Mouse (Mus musculus): ENCODE results near the gene Tigar. TPM values are rescaled to one million over a fixed set of nuclear protein-coding genes. Genes with fewer than 3 reads are reported as not detected.

Tigar gene
- polyA plus RNA-seq (2016; fragmentation: Nextera tagmentation; extraction: Ambion mirVana) = 8.3 and 9.5 TPM in 2 replicates

DNA sequence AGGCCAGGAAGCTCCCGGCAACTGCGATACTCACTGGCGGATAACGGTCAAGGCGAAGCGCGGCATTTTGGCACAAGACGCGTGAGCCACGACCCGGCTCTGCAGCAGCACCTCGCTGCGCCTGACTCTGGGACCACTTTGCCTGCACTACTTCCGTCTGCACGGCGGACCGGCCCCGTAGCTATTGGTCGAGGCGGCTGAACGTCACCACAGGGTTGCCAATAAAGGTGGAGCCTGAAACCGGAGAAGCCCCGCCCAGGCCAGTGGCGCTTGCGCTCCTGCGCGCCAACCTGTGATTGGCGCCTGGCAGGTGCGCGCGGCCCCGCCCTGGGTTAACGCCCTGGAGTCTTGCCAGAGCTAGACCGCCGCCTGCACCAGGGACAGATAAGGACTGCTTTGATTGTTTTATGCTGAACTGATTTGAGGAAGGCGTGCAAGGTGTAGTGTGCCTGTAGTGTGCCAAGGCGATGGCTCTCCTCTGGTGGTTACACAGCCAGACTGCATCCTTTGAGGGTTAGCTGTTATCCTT is at the start of gene Tigar:
Gene Tigar, minus strand, starts transcription at position 156 of the 529 bp plus-strand sequence.
- Histone ChIP-seq H3K36me3 (no peaks in the 10 kb centered on the region), H3K4me3 (peak within 1 kb of the TSS; percentile 48), H3K9ac (peak within 1 kb of the TSS; percentile 60), H3K9me3 (replicated peaks) (no peaks in the 10 kb centered on the region), H3K27me3 (no peaks in the 10 kb centered on the region), H3K4me1 (peaks cover 8% of the 10 kb centered on the region), H3K4me2 (replicated peaks) (peak within 1 kb of the TSS; percentile 87), H3K27ac (no peak within 1 kb of the TSS)
- peak; percentile 100 for ATAC-seq (ENCODE audit: low FRiP score)
- WGBS = under 1% methylated on average over 37 of the region's 37 CpGs

GRCm38 (mm10) chr6:127157321-127157720 is 48.0 kb upstream of the Tigar start:
- H3K27ac ChIP-seq = no peak overlapping the region
- no peaks in the 10 kb centered on the region for H3K36me3 ChIP-seq
- ATAC-seq (ENCODE audit: low FRiP score) = no peak
- H3K4me2 ChIP-seq (replicated peaks) = no peak overlapping the region
- peaks cover 26% of the 10 kb centered on the region for H3K4me1 ChIP-seq
- 46% methylated on average over 1 of the region's 1 CpGs for WGBS
- no peak overlapping the region for H3K9ac ChIP-seq
- H3K9me3 ChIP-seq (replicated peaks) = no peaks in the 10 kb centered on the region
- H3K4me3 ChIP-seq = no peak overlapping the region
- H3K27me3 ChIP-seq = peaks cover 50% of the 10 kb centered on the region

GRCm38 (mm10) chr6:127155468-127155867 is 46.1 kb upstream of the Tigar start:
- 2% methylated on average over 15 of the region's 15 CpGs for WGBS
- Histone ChIP-seq H3K4me3 (peak overlapping the region; percentile 60), H3K27me3 (peaks cover 68% of the 10 kb centered on the region), H3K27ac (no peak overlapping the region), H3K4me2 (replicated peaks) (peak overlapping the region; percentile 89), H3K4me1 (peaks cover 44% of the 10 kb centered on the region), H3K36me3 (no peaks in the 10 kb centered on the region), H3K9ac (no peak overlapping the region), H3K9me3 (replicated peaks) (no peaks in the 10 kb centered on the region)
- ATAC-seq (ENCODE audit: low FRiP score) = no peak

- WGBS = under 1% methylated on average over 29 of the region's 34 CpGs
- H3K4me3 ChIP-seq = peak overlapping the region; percentile 60
- no peak for ATAC-seq (ENCODE audit: low FRiP score)
- H3K36me3 ChIP-seq = no peaks in the 10 kb centered on the region
- H3K4me1 ChIP-seq = peaks cover 51% of the 10 kb centered on the region
- peaks cover 75% of the 10 kb centered on the region for H3K27me3 ChIP-seq
- no peak overlapping the region for H3K9ac ChIP-seq
- H3K4me2 ChIP-seq (replicated peaks) = peak overlapping the region; percentile 89
- H3K27ac ChIP-seq = no peak overlapping the region
- no peaks in the 10 kb centered on the region for H3K9me3 ChIP-seq (replicated peaks)
These were observed 45.4 kb upstream of the Tigar start for GRCm38 (mm10) chr6:127154708-127155268.

- no peak overlapping the region for H3K27ac ChIP-seq
These were observed 44.8 kb upstream of the Tigar start for GRCm38 (mm10) chr6:127153972-127154707.

GRCm38 (mm10) chr6:127153296-127153800 is 44.0 kb upstream of the Tigar start:
- ATAC-seq (ENCODE audit: low FRiP score) = no peak
- H3K9me3 ChIP-seq (replicated peaks) = no peaks in the 10 kb centered on the region
- peaks cover 77% of the 10 kb centered on the region for H3K27me3 ChIP-seq
- no peaks in the 10 kb centered on the region for H3K36me3 ChIP-seq
- no peak overlapping the region for H3K27ac ChIP-seq
- peak overlapping the region; percentile 23; the same call in 1 of the 2 replicates for H3K9ac ChIP-seq
- 2% methylated on average over 26 of the region's 28 CpGs for WGBS
- H3K4me2 ChIP-seq (replicated peaks) = peak overlapping the region; percentile 89
- H3K4me1 ChIP-seq = peaks cover 56% of the 10 kb centered on the region
- H3K4me3 ChIP-seq = peak overlapping the region; percentile 60

More at GRCm38 (mm10) chr6:127153972-127154707, 44.8 kb upstream of the Tigar start:
- H3K27me3 ChIP-seq = peaks cover 79% of the 10 kb centered on the region
- 1% methylated on average over 30 of the region's 30 CpGs for WGBS
- no peaks in the 10 kb centered on the region for H3K9me3 ChIP-seq (replicated peaks)
- H3K36me3 ChIP-seq = no peaks in the 10 kb centered on the region
- H3K4me3 ChIP-seq = peak overlapping the region; percentile 60
- ATAC-seq (ENCODE audit: low FRiP score) = no peak
- H3K4me1 ChIP-seq = peaks cover 56% of the 10 kb centered on the region
- H3K9ac ChIP-seq = no peak overlapping the region
- peak overlapping the region; percentile 89 for H3K4me2 ChIP-seq (replicated peaks)

DNA sequence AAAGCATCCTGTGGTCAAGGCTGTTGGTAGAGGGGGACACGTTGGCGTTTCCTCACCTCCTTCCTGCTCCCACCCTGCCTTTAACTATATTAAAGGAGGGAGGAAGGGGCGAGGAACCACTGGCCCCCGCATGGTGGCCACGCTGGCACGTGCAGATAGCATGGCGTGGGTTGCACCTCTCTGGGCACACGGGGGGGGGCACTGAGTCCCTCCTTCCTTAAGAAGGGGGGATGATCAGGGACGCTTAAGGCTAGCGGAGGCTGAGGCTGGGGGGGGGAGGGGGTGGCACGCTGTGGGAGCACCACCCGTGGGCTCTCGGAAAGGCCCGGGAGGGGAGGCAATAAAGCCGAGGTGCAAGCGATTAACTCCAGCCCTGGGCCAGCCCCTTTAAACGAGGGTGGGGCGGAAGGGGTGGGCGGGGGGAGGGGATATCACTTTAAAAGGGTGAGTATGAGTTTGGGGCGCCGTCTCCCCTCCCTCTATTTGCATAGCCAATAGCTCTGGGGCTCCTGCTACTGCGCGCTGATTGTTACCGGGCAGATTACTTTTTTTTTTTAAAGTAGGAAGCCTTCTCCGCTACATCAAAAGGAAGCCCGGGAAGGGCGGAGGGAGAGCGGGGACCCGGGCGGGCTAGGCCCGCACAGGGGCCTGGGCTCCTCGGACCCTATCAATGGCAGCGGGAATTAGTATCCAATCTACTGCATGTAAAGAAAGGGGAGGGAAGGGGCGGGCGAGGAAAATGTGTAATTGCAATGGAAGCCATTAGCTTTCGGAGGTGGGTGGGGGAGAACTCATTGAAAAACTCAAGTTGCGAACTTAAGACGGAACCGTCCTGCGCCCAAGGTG is 43.0 kb upstream of the Tigar start, which contains the start of gene Ccnd2:
Gene Ccnd2, minus strand, starts transcription at position 88 of the 846 bp plus-strand sequence.
- H3K9ac ChIP-seq = peak within 1 kb of the TSS; percentile 54
- peaks cover 56% of the 10 kb centered on the region for H3K4me1 ChIP-seq
- peak within 1 kb of the TSS; percentile 89 for H3K4me2 ChIP-seq (replicated peaks)
- no peaks in the 10 kb centered on the region for H3K36me3 ChIP-seq
- peaks cover 70% of the 10 kb centered on the region for H3K27me3 ChIP-seq
- H3K27ac ChIP-seq = peak within 1 kb of the TSS; percentile 81
- WGBS = 2% methylated on average over 40 of the region's 40 CpGs
- ATAC-seq (ENCODE audit: low FRiP score) = peak; percentile 39
- peak within 1 kb of the TSS; percentile 60 for H3K4me3 ChIP-seq
- H3K9me3 ChIP-seq (replicated peaks) = no peaks in the 10 kb centered on the region

- Histone ChIP-seq H3K4me1 (peaks cover 56% of the 10 kb centered on the region), H3K27ac (peak overlapping the region; percentile 81), H3K4me3 (peak overlapping the region; percentile 60), H3K27me3 (peaks cover 66% of the 10 kb centered on the region), H3K9me3 (replicated peaks) (no peaks in the 10 kb centered on the region), H3K9ac (peak overlapping the region; percentile 54), H3K4me2 (replicated peaks) (peak overlapping the region; percentile 89), H3K36me3 (no peaks in the 10 kb centered on the region)
- ATAC-seq (ENCODE audit: low FRiP score) = peak; percentile 17
- under 1% methylated on average over 29 of the region's 29 CpGs for WGBS
These were observed 42.3 kb upstream of the Tigar start for GRCm38 (mm10) chr6:127151565-127152105.

DNA sequence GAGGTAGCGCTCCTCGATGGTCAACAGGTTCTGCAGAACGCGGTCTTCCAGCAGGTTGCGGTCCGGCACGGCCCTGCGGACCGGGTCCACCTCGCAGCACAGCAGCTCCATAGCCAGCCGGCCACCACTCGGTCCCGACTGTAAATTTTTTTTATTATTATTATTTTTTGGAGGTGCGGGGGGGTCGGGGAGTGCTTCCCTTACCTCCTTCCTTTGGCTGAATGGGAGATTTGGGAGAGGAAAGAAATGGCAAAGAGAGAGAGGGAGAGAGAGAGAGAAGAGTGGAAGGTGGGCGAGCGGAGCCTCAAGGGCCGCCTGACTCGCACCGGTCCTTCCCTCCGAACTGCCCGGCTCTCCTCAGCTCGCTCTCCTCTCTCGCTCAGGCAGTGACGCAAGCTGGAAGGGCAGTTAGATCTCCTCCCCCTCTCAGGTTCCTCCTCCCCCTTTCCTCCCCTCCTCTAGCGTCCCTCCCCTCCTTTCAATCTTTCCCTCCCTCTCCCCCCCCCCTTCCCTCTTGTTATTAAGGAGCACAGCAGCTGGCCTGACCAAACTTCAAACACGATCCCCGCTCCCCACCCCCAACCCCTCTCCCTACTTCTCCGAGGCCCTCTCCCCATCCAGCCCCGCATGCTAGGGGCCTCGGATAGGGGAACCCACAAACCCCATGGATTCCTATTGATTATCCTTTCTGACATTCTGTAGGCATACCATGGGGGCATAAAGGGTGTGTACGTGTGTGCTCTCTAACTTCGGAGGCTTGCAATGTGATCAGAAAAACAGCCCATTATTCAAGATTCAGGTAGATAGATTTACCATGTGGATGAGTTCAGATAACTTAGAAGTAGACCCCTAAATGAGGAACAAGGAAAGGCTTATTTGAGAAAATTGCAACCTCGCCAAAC is 41.6 kb upstream of the Tigar start:
- under 1% methylated on average over 34 of the region's 34 CpGs for WGBS

DNA sequence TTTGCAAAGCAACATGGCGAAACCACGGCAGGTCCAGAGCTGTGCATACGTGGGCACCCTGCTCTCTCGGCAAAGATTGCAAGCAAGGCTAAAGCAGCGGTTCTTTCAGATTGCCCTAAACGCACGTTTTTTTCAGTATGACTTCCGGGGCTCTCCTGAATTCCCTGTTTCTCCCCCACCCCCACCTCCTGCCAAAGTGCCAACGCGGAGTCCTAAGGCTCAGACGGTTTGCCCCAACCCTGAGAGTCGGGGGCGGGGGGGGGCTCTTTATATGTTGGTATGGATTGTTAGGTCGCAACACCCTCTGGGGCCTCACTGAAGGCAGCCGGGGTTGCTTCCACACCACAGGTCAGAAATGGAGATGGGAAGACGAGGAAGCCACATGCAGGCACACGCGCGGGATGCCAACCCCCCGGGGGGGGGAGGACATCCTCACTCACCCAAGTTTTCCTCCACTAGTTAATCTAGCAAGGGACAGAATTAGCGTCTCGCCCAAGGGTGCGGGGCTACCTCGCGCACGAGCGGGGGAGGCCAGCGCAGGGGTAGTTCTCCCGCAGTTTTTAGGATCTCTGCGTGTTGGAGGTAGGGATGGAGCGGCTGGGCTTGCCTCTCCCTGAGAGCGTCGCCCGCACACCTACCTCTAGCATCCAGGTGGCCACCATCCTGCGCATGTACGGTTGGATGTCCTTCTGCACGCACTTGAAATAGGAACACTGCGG is 40.7 kb upstream of the Tigar start:
- H3K9ac ChIP-seq = peak overlapping the region; percentile 79
- WGBS = 0% methylated on average over 37 of the region's 38 CpGs
- H3K4me1 ChIP-seq = peaks cover 54% of the 10 kb centered on the region
- peak overlapping the region; percentile 89 for H3K4me2 ChIP-seq (replicated peaks)
- peak overlapping the region; percentile 55; the same call in 1 of the 2 replicates for H3K27ac ChIP-seq
- no peaks in the 10 kb centered on the region for H3K9me3 ChIP-seq (replicated peaks)
- H3K36me3 ChIP-seq = no peaks in the 10 kb centered on the region
- ATAC-seq (ENCODE audit: low FRiP score) = 0 out of 2 replicates have a peak, but pooled peaks have one; percentile 0
- peak overlapping the region; percentile 60 for H3K4me3 ChIP-seq
- peaks cover 56% of the 10 kb centered on the region for H3K27me3 ChIP-seq

More for the DNA sequence above, 41.6 kb upstream of the Tigar start:
- Histone ChIP-seq H3K4me3 (peak overlapping the region; percentile 60), H3K27me3 (peaks cover 63% of the 10 kb centered on the region), H3K9me3 (replicated peaks) (no peaks in the 10 kb centered on the region), H3K36me3 (no peaks in the 10 kb centered on the region), H3K4me1 (peaks cover 56% of the 10 kb centered on the region), H3K27ac (peak overlapping the region; percentile 81), H3K4me2 (replicated peaks) (peak overlapping the region; percentile 89), H3K9ac (peak overlapping the region; percentile 79)
- ATAC-seq (ENCODE audit: low FRiP score) = peak; percentile 46

Measured in hindbrain, embryonic 12.5 days (tissue).